Mouse (Mus musculus) T-helper 17 cell (primary cell): ENCODE data around the gene Fpr2.

Source experiments
- in situ Hi-C, 2 experiments: fragments of 300-600 bp; cut with MboI, MseI; formaldehyde crosslinking; loops; 1 replicate in 1 of 2; 2 replicates in 1 of 2; pipeline ENCODE4 v1.15.1; 2025; ENCODE audit warnings: high pct_unique_total_duplicates in 2 of 2

Gene Fpr2

DNA sequence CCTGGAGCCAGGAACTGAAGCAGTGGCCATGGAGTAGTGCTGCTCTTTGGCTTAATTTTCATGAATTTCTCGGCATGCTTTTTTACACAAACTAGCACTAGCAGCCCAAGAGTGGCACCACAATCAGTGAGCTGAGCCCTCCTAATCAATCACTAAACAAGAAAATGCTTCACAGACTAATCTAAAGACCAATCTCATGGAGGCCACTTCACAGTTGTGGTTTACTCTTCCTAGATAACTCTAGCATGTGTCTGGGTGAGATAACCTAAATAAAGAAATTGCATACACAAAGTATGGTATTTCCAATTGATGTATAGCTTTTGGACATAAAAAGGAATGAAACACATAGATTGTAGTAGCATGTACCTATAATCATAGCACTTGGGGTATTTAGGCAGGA, 8.3 kb upstream of the Fpr2 start:
- in situ Hi-C loops = loop anchor here in 1 of 2 experiments (5.0 to 10.0 kb wide), 2 partner anchors 62 to 565 kb away; no protein-coding TSS in a partner anchor

DNA sequence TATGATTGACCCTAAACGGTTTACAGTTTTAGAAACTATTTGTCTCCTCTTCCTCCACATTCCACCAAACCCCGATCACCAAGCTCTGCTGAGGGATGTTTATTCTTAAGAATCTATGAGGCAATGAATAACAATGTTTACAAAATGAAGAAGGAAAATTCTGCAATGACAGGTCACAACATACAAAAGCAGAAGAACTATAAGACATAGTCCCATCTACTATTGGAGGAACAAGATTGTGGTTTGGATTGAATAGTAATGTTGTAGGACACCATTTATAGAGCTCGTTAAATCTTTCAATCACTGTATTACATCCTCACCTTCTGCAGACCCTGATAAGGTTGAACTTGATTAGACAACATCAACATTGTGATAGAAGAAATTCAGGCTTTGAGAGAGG, 5.0 kb upstream of the Fpr2 start:
- in situ Hi-C loops = no loop called here

- in situ Hi-C loops = no loop called here
These were observed 3.8 kb upstream of the Fpr2 start, which contains the start of gene Fpr1 for GRCm38 (mm10) chr17:17883840-17884239. Gene Fpr1, minus strand, starts transcription at chr17:17883940.

DNA sequence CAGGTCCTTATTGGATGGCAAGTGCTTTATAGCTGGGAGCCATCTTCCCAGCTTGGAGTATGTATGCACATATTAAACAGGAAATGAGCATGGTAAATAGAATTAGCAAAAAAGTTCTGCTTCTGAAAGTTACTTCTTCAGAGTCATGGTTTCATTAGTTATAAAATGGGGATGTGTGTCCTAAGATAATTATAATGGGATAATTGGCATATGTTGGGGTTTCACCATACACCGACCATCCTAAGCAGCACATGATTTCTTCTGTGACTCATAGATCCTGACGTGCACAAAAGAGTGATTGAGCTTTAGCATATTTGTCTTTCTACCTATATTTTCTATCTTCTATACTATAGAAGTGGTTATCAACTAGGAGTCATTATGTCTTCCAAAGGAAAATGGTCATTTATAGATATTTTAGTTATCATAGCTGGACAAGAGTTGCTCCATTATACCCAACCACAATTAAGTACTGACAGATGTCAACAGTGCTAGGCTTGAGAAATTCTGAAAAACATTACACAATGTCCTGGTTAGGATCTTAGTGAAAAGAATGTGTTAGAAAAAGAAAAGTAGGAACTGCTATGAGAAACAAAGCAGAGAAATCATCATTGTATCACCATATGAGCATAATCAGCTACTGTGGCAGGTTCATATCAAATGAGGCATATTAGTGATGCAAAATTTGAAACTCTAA, 2.3 kb downstream of the Fpr2 start:
- in situ Hi-C loops = no loop called here

- in situ Hi-C loops = loop anchor here (5.0 kb wide), 1 partner anchor 129 kb away; no protein-coding TSS in a partner anchor
These were observed 8.4 kb downstream of the Fpr2 start for GRCm38 (mm10) chr17:17896039-17896438.

DNA sequence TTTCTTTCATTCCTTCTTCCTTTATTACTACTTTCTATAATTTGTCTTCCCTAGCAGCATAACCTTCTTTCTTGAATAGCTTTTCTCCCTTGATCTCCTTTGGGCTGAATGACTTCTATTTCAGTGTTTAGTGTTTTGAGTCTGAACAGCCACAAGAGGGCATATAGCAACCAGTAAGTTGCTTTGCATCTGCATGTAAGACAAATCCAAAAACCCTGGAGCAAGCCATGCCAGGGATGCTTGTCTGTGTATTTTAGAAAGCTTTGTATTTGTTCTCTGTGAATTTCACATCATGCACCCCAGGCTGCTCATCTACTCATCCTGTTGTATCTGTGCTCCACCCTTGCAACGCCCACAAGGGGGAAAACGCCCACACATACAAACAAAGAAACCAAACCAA, 11.6 kb downstream of the Fpr2 start:
- in situ Hi-C loops = loop anchor here (5.0 kb wide), 1 partner anchor 132 kb away; no protein-coding TSS in a partner anchor

- in situ Hi-C loops = loop anchor here in 1 of 2 experiments (5.0 to 10.0 kb wide), 2 partner anchors 68 to 654 kb away; no protein-coding TSS in a partner anchor
These were observed 13.1 kb downstream of the Fpr2 start for GRCm38 (mm10) chr17:17900768-17901167.

DNA sequence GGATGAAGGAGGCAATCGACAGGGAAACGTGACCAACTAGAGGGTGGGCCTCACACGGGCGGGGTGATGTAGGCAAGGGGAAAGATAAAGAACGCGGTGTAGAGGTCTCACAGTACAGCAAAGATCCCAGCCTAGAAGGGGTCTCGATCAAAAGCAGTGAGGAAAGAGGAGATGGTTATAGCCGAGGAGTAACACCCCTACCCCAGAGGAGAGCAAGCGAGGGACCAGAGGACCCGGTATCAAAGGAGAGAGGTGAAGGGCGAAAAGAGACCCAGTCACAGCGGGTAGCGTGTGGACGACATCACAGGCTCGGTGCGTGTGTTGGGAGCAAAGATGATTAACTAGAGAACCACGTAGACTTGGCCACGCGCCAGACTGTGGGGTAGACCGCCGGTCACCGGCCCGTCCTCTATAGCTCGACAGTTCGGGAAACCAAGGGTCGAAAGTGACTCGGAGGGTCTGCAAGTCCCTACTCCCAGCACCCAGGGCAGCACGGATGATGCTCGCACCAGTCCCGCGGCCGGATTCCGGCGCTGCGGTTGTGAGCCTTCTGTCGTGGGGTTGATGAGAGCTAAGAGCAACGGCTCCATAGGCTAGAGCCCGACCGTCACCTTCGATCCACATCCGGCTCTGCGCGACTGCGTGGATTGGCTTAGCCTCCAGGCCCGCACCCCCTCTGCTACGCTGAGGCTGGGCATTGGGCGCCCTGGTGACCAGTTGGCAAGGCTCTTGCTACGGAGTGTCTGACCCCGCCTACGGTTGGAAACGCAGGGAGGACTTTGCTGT, 22.2 kb downstream of the Fpr2 start:
- in situ Hi-C loops = loop anchor here (10.0 kb wide), 2 partner anchors 635 to 645 kb away; no protein-coding TSS in a partner anchor

DNA sequence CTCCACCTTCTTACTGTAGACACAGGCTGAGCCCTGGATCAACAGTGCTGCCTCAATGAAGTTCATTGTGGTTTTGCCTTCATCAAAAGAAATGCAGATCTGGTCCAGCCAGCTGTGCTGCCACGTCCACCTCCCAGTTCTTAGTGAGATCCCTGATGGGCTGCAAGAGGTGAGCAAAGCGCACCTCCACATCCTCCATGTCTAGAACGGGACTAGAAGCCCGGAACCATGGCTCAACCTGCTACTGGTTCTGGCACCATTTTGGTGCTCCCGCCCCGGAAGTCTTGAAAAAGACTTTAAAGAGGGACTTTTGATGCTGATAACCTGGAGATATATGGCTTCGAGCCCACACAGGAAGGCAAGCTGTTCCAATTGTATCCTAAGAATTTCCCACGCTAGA, 25.0 kb downstream of the Fpr2 start:
- in situ Hi-C loops = loop anchor here in 1 of 2 experiments (10.0 kb wide), 1 partner anchor 632 kb away; no protein-coding TSS in a partner anchor

DNA sequence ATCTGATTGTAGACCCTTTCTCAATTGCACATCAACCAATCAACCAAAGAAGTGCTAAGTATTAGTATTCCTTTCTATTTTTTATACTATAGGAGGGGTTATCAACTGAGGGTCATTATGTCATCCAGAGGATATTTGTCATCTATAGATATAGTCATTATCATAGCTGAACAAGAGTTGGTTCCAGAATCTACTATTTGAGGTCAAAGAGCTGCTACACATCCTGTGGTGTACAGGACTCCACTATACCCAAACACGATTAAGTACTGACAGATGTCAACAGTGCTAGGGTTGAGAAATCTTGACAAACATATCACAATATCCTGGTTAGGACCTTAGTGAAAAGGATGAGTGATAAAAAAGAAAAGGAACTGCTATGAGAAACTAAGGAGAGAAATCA, 29.8 kb downstream of the Fpr2 start:
- in situ Hi-C loops = loop anchor here in 1 of 2 experiments (10.0 kb wide), 1 partner anchor 627 kb away; no protein-coding TSS in a partner anchor

DNA sequence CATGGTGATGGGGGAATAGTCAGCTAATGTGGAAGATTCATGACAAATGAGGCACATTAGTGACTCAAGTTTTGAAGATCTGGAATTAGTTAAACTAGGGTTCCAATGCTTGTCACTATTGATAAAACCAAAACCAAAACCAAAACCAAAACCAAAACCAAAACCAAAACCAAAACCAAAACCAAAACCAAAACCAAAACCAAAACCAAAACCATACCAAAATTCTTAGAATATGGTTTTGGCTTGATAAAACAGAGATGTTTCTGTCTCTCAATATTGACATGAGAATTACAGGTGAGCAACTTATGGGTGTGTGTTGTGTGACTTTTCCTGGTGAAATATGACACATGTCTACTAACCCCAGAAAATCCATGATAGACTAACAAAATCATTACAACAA, 30.2 kb downstream of the Fpr2 start:
- in situ Hi-C loops = loop anchor here in 1 of 2 experiments (10.0 kb wide), 1 partner anchor 627 kb away; no protein-coding TSS in a partner anchor
